Mouse (Mus musculus): ENCODE results near the gene Igfbp6.
A peak's percentile ranks its signal among the peaks of the same experiment; 100 is the strongest.
"Not testable (repeated sequence)": the region's sequence is repeated elsewhere in the genome, so short reads cannot be mapped to it uniquely, and the experiment has no call there.

The Igfbp6 gene

GRCm38 (mm10) chr15:102141120-102141519 lies 3.0 kb upstream of the Igfbp6 start:
- no peak for DNase-seq (ENCODE audit: low spot score)

- peak; percentile 48 for DNase-seq (ENCODE audit: low spot score)
Observed at GRCm38 (mm10) chr15:102142914-102143912, 949 bp upstream of the Igfbp6 start.

- DNase-seq (ENCODE audit: low spot score): no peak
Observed at GRCm38 (mm10) chr15:102144726-102145125, 564 bp downstream of the Igfbp6 start.

- DNase-seq (ENCODE audit: low spot score): peak; percentile 87
Observed at GRCm38 (mm10) chr15:102145330-102145729, 1.2 kb downstream of the Igfbp6 start.

- peak; percentile 67 for DNase-seq (ENCODE audit: low spot score)
Observed at GRCm38 (mm10) chr15:102146089-102146488, 1.9 kb downstream of the Igfbp6 start.

- peak; percentile 73 for DNase-seq (ENCODE audit: low spot score)
Observed at GRCm38 (mm10) chr15:102146882-102147281, 2.7 kb downstream of the Igfbp6 start.

GRCm38 (mm10) chr15:102147674-102148402 lies 3.7 kb downstream of the Igfbp6 start:
- DNase-seq (ENCODE audit: low spot score): no peak

- no peak for DNase-seq (ENCODE audit: low spot score)
Observed at GRCm38 (mm10) chr15:102149561-102149960, 5.4 kb downstream of the Igfbp6 start.

GRCm38 (mm10) chr15:102150301-102151135 lies 6.4 kb downstream of the Igfbp6 start, which contains the start of gene Soat2:
Gene Soat2, plus strand, starts transcription at chr15:102150526.
- peak; percentile 90 for DNase-seq (ENCODE audit: low spot score)

- no peak for DNase-seq (ENCODE audit: low spot score)
Observed at GRCm38 (mm10) chr15:102152646-102153045, 8.5 kb downstream of the Igfbp6 start.

GRCm38 (mm10) chr15:102155006-102155405 lies 10.8 kb downstream of the Igfbp6 start:
- DNase-seq (ENCODE audit: low spot score): not testable (repeated sequence)

- DNase-seq (ENCODE audit: low spot score): no peak
Observed at GRCm38 (mm10) chr15:102156836-102157235, 12.7 kb downstream of the Igfbp6 start.

GRCm38 (mm10) chr15:102160415-102161060 lies 16.4 kb downstream of the Igfbp6 start:
- DNase-seq (ENCODE audit: low spot score): no peak

- DNase-seq (ENCODE audit: low spot score): no peak
Observed at GRCm38 (mm10) chr15:102163900-102164693, 19.9 kb downstream of the Igfbp6 start.

- DNase-seq (ENCODE audit: low spot score): no peak
Observed at GRCm38 (mm10) chr15:102165468-102166100, 21.4 kb downstream of the Igfbp6 start.

- peak; percentile 64 for DNase-seq (ENCODE audit: low spot score)
Observed at GRCm38 (mm10) chr15:102167620-102168021, 23.5 kb downstream of the Igfbp6 start.

- no peak for DNase-seq (ENCODE audit: low spot score)
Observed at GRCm38 (mm10) chr15:102169064-102169463, 24.9 kb downstream of the Igfbp6 start.

GRCm38 (mm10) chr15:102173581-102173980 lies 29.4 kb downstream of the Igfbp6 start:
- no peak for DNase-seq (ENCODE audit: low spot score)

GRCm38 (mm10) chr15:102175736-102176319 lies 31.7 kb downstream of the Igfbp6 start:
- no peak for DNase-seq (ENCODE audit: low spot score)

All from MN1 (cell line).